Mouse (Mus musculus) stomach, postnatal 0 days (tissue): ENCODE results near the gene Zfp661.

Experiments
- CTCF ChIP-seq: IDR thresholded peaks from 2 replicates; pipeline ENCODE4 v1.5.1; 2016; ENCODE audit warnings: antibody characterized with exemption, low read depth, mild to moderate bottlenecking, moderate library complexity
- EP300 ChIP-seq: optimal IDR thresholded peaks from 2 replicates; pipeline ENCODE3; 2016; ENCODE audit warnings: antibody characterized with exemption

DNA sequence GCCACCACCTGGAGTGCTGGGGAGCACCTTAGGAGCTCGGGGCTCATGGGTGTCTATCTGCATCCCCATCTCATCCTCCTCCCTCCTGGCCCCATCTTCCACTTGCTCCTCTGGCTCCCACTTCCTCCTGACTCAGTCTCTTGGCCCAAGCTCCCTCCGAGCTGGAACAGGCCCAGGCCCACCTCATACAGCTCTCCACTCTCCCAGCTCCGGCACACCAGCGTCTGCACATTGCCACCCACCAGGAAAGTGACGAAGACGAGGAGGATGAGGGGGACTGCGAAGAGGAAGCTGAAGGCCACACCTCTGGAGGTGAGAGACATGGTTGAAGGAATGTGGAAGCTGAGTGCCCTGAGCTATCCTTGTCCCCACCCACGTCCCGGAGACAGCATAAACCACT is 51.5 kb downstream of the Zfp661 start:
- no peak for TF ChIP-seq CTCF
- no peak for TF ChIP-seq EP300
